Mouse (Mus musculus) hindbrain, embryonic 14.5 days (tissue): ENCODE data around the gene Adamtsl2. TPM values are rescaled to one million over a fixed set of nuclear protein-coding genes. Genes with fewer than 3 reads are reported as not detected.

Experiments
- ATAC-seq: fragments of 200-750 bp; cut with Nextera tagmentation; 2 replicates; pipeline ENCODE4 v1.8.0; 2017; ENCODE audit warnings: moderate number of reproducible peaks, mild to moderate bottlenecking, moderate TSS enrichment, moderate library complexity; ENCODE audit not compliant: low FRiP score
- DNase-seq: peaks from one replicate; pipeline ENCODE4 v3.0.0-alpha.2; 2015; ENCODE audit warnings: low spot score
- H3K27ac ChIP-seq: fragments of 300-500 bp; sonication (generic); 2 replicates; pipeline ENCODE4 v1.5.1; 2014; ENCODE audit warnings: mild to moderate bottlenecking, moderate library complexity
- H3K27me3 ChIP-seq: fragments of 300-500 bp; sonication (generic); 2 replicates; pipeline ENCODE4 v1.6.1; 2014; ENCODE audit warnings: mild to moderate bottlenecking, low read length, mixed read lengths; ENCODE audit not compliant: control insufficient read depth, insufficient read depth
- H3K36me3 ChIP-seq: fragments of 300-500 bp; sonication (generic); replicated peaks from 2 replicates; pipeline ENCODE4 v1.6.1; 2014; ENCODE audit not compliant: control insufficient read depth, insufficient read depth
- H3K4me1 ChIP-seq: fragments of 300-500 bp; sonication (generic); replicated peaks from 2 replicates; pipeline ENCODE4 v1.6.1; 2014; ENCODE audit warnings: antibody characterized with exemption, low read length, mixed read lengths; ENCODE audit not compliant: control insufficient read depth, insufficient read depth
- H3K4me2 ChIP-seq: fragments of 300-500 bp; sonication (generic); replicated peaks from 2 replicates; pipeline ENCODE4 v1.6.1; 2014; ENCODE audit warnings: mild to moderate bottlenecking, moderate library complexity
- H3K4me3 ChIP-seq: fragments of 300-500 bp; sonication (generic); replicated peaks from 2 replicates; pipeline ENCODE4 v1.5.1; 2014; ENCODE audit warnings: mild to moderate bottlenecking, low read length
- H3K9ac ChIP-seq: fragments of 300-500 bp; sonication (generic); 2 replicates; pipeline ENCODE4 v1.6.1; 2014
- H3K9me3 ChIP-seq: fragments of 300-500 bp; sonication (generic); 2 replicates; pipeline ENCODE4 v1.6.1; 2016; ENCODE audit warnings: low read length; ENCODE audit not compliant: control insufficient read depth
- WGBS: fragments of 180-500 bp; shearing (Covaris S2); extraction: QIAGEN DNeasy Blood & Tissue Kit; methylation state at CpG from one replicate; pipeline ENCODE4 v1.1.7; 2014; 5-methylcytosine and 5-hydroxymethylcytosine counted together
- polyA plus RNA-seq: library from polyadenylated mRNA; unstranded; fragments of >200 nt; fragmentation: Nextera tagmentation; extraction: Ambion mirVana; gene quantifications from 2 replicates; pipeline ENCODE4 v1.2.1, GENCODE M21; 2014

The Adamtsl2 gene
- polyA plus RNA-seq, 1 experiment from 2014 or later, result 9.1 TPM

DNA sequence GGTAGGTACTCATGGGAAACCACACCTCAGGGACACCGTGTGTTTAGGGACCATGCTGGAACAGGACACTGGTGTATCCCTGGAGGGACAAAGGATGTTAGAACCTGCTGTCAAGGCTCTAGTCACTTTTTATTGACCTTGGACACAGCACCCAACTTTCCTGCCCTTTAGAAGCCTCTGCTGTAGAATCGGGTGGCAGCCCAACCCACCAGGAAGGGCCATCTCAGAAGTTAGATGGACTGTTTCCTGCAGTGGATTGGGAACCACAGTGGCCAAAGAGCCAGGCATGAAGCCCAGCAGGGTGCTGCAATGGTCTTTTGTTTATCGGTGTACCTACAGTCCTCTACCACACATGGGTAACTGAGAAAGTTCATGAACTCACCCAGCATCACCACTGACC is 34.5 kb upstream of the Adamtsl2 start:
- Histone ChIP-seq H3K36me3 (no peaks in the 10 kb centered on the region), H3K9ac (no peak overlapping the region), H3K4me3 (no peak overlapping the region), H3K4me2 (no peak overlapping the region), H3K4me1 (no peaks in the 10 kb centered on the region), H3K9me3 (no peaks in the 10 kb centered on the region), H3K27me3 (no peaks in the 10 kb centered on the region), H3K27ac (no peak overlapping the region)
- WGBS, result 85% methylated on average over 3 of the region's 3 CpGs
- ATAC-seq (no peak), DNase-seq (no peak)

GRCm38 (mm10) chr2:27045979-27046770 is 33.0 kb upstream of the Adamtsl2 start:
- ATAC-seq (no peak), DNase-seq (no peak)
- Histone ChIP-seq H3K27me3 (no peaks in the 10 kb centered on the region), H3K27ac (no peak overlapping the region), H3K4me2 (no peak overlapping the region), H3K9me3 (no peaks in the 10 kb centered on the region), H3K4me1 (no peaks in the 10 kb centered on the region), H3K9ac (no peak overlapping the region), H3K4me3 (no peak overlapping the region), H3K36me3 (no peaks in the 10 kb centered on the region)
- WGBS, result 70% methylated on average over 8 of the region's 8 CpGs

DNA sequence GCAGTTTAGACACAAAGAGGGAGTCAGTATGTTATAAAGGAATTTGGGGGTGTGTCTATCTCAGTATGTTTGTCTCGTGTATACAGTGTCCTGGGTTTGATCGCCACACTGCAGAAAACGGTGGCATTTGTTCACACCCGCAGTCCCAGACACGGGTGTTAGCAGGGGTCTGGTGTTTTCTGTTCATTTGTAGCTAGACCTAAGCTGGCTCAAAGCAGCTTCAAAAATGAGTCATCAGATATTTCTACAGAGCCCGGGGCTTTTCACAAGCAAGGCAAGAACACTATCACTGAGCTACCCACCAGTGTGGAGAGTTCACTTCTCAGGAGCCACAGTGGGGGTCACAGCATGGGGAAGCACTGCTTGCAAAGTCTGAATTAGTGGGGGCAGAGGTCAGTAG is 29.8 kb upstream of the Adamtsl2 start:
- 46% methylated on average over 6 of the region's 6 CpGs for WGBS
- H3K27me3 ChIP-seq, result no peaks in the 10 kb centered on the region
- no peaks in the 10 kb centered on the region for H3K4me1 ChIP-seq
- no peak overlapping the region for H3K4me2 ChIP-seq
- H3K27ac ChIP-seq, result no peak overlapping the region
- no peaks in the 10 kb centered on the region for H3K36me3 ChIP-seq
- H3K9ac ChIP-seq, result no peak overlapping the region
- no peak overlapping the region for H3K4me3 ChIP-seq
- no peak for DNase-seq
- H3K9me3 ChIP-seq, result no peaks in the 10 kb centered on the region
- ATAC-seq, result no peak

GRCm38 (mm10) chr2:27058251-27058650 is 20.9 kb upstream of the Adamtsl2 start:
- WGBS, result 61% methylated on average over 4 of the region's 4 CpGs

DNA sequence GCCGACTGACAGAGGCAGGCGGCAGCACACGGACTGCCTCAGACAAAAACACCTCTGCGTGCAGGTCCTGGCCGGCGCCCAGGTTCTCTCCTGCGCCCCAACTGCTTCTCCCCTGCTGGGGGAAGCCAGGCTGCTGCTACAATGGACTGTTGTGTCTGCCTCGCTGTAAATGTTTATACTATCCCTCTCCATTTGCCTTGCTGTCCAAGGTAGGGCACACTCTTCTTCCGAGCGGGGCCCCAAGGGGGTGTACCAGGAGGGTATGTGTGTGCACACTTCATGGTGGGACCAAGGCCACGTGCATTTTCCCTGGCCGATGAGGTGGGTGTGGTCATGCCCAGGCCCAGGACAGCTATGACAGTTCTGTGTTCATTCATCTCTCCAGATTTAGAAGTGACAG is 20.4 kb upstream of the Adamtsl2 start:
- WGBS, result 51% methylated on average over 12 of the region's 12 CpGs
- ATAC-seq (no peak), DNase-seq (no peak)
- H3K27ac ChIP-seq, result no peak overlapping the region
- no peaks in the 10 kb centered on the region for H3K36me3 ChIP-seq
- H3K4me3 ChIP-seq, result no peak overlapping the region
- no peak overlapping the region for H3K9ac ChIP-seq
- H3K4me2 ChIP-seq, result no peak overlapping the region
- H3K27me3 ChIP-seq, result no peaks in the 10 kb centered on the region
- no peaks in the 10 kb centered on the region for H3K4me1 ChIP-seq
- H3K9me3 ChIP-seq, result no peaks in the 10 kb centered on the region

More at GRCm38 (mm10) chr2:27058251-27058650, 20.9 kb upstream of the Adamtsl2 start:
- DNase-seq (no peak), ATAC-seq (no peak)
- no peak overlapping the region for H3K4me3 ChIP-seq
- H3K4me2 ChIP-seq, result no peak overlapping the region
- H3K36me3 ChIP-seq, result no peaks in the 10 kb centered on the region
- H3K27me3 ChIP-seq, result no peaks in the 10 kb centered on the region
- no peaks in the 10 kb centered on the region for H3K4me1 ChIP-seq
- H3K9me3 ChIP-seq, result no peaks in the 10 kb centered on the region
- H3K27ac ChIP-seq, result no peak overlapping the region
- H3K9ac ChIP-seq, result no peak overlapping the region

DNA sequence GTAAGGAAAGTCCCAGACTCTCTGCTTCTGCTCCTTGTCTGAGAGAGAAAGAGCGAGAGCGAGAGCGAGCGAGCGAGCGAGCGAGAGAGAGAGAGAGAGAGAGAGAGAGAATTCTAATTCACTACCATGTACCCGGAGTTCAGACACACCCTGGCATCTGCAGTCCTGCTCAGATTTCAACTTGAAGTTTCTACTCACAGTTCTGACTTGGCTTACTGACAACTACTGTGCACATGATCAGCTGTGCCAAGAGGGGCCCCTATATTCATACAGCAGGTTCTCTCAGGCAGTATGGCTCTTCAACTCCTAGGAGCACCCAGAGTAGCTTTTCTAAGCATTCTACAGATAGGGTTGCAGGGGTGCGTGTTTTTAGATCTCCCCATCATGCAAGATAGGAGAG is 20.0 kb upstream of the Adamtsl2 start:
- H3K4me3 ChIP-seq, result no peak overlapping the region
- no peaks in the 10 kb centered on the region for H3K4me1 ChIP-seq
- H3K9me3 ChIP-seq, result no peaks in the 10 kb centered on the region
- H3K27ac ChIP-seq, result no peak overlapping the region
- no peaks in the 10 kb centered on the region for H3K27me3 ChIP-seq
- ATAC-seq (no peak), DNase-seq (no peak)
- no peak overlapping the region for H3K9ac ChIP-seq
- no peak overlapping the region for H3K4me2 ChIP-seq
- H3K36me3 ChIP-seq, result no peaks in the 10 kb centered on the region
- WGBS, result 89% methylated on average over 9 of the region's 9 CpGs

GRCm38 (mm10) chr2:27067124-27067523 is 12.1 kb upstream of the Adamtsl2 start:
- Histone ChIP-seq H3K4me3 (no peak overlapping the region), H3K4me2 (no peak overlapping the region), H3K4me1 (0 out of 2 replicates have a peak, but pooled peaks cover 8% of the 10 kb centered on the region), H3K27me3 (no peaks in the 10 kb centered on the region), H3K36me3 (no peaks in the 10 kb centered on the region), H3K27ac (no peak overlapping the region), H3K9ac (no peak overlapping the region), H3K9me3 (no peaks in the 10 kb centered on the region)
- ATAC-seq, result no peak
- 79% methylated on average over 2 of the region's 2 CpGs for WGBS
- no peak for DNase-seq

DNA sequence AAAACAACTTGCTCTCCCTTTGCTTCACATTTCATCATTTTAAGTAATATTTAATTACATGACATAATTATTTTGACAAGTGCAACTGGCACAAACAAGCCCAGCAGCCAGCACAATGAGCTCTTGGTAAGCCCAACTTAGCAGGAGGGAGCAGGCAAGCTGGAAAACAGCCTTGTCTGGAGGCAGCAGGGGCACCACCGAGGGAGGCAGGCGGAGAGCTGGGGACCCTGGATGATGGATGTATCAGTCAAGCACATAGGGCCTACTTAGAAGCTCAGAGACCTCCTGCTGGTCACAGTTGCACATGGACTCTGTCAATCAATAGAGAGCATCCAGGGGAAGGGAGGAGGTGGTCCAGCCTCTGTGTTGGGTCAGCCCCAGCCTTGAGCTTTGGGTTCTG is 11.2 kb upstream of the Adamtsl2 start:
- no peaks in the 10 kb centered on the region for H3K27me3 ChIP-seq
- H3K9ac ChIP-seq, result no peak overlapping the region
- 37% methylated on average over 2 of the region's 2 CpGs for WGBS
- no peak overlapping the region for H3K27ac ChIP-seq
- no peak overlapping the region for H3K4me2 ChIP-seq
- DNase-seq (no peak), ATAC-seq (no peak)
- H3K36me3 ChIP-seq, result no peaks in the 10 kb centered on the region
- no peaks in the 10 kb centered on the region for H3K9me3 ChIP-seq
- 0 out of 2 replicates have a peak, but pooled peaks cover 8% of the 10 kb centered on the region for H3K4me1 ChIP-seq
- no peak overlapping the region for H3K4me3 ChIP-seq

DNA sequence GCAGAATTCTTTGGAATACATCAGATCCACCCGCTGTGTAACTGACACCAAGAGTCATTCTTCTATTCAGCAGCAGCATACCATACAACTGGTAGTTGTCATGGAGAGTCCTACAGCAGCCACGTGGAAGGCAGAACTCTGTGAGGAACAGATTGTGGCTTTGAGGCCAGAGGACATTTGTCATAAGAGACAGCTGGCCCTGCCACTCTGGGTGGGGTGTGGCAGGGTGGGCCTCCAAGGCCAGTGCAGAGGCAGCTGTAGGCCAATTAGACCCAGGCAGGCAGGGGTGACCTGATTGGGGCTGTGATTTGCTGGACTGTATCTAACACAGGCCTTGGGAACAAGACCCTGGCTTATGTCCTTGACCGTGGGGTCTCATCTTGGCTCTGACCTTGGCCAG is 9.5 kb upstream of the Adamtsl2 start:
- H3K4me2 ChIP-seq, result no peak overlapping the region
- H3K4me3 ChIP-seq, result no peak overlapping the region
- no peaks in the 10 kb centered on the region for H3K9me3 ChIP-seq
- no peak overlapping the region for H3K27ac ChIP-seq
- H3K27me3 ChIP-seq, result no peaks in the 10 kb centered on the region
- H3K36me3 ChIP-seq, result no peaks in the 10 kb centered on the region
- DNase-seq (no peak), ATAC-seq (0 out of 2 replicates have a peak, but pooled peaks have one; percentile 40)
- 32% methylated on average over 3 of the region's 3 CpGs for WGBS
- 0 out of 2 replicates have a peak, but pooled peaks cover 8% of the 10 kb centered on the region for H3K4me1 ChIP-seq
- H3K9ac ChIP-seq, result no peak overlapping the region
